Mouse (Mus musculus): ENCODE measurements around the gene Dmac2. TPM values are rescaled to one million over a fixed set of nuclear protein-coding genes. Genes with fewer than 3 reads are reported as not detected.

The Dmac2 gene
- polyA plus RNA-seq, 1 experiment from 2014 or later = 22.0 TPM

DNA sequence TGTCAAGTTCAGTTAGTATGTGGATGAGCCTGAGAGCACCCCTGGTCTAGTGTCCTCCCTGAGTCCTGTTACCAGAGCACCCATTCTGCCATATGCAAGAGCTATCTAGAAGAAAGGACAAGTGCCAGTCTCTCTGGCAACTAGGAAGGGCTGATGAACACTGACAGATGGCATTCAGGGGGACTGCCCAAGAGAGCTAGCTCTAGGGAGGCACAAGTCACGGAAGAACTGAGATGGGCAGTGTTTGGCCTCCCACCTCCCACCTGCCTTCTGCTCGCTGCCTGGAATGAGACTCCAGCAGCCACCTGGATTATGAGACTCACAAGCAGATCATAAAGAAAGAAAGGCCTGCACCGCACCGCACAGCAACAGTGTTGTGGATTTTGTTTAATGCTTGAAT is 20.5 kb downstream of the Dmac2 start:
- no peaks in the 10 kb centered on the region for H3K4me1 ChIP-seq (ENCODE audit: control insufficient read depth, insufficient read depth, low read length)
- ATAC-seq (ENCODE audit: low FRiP score) (no peak), DNase-seq (ENCODE audit: low spot score, missing footprints) (no peak)
- no peak overlapping the region for H3K9ac ChIP-seq (ENCODE audit: low read length)
- no peak overlapping the region for H3K4me3 ChIP-seq (ENCODE audit: low read depth, low read length)
- H3K9me3 ChIP-seq (ENCODE audit: control insufficient read depth, low read length) = no peaks in the 10 kb centered on the region
- no peaks in the 10 kb centered on the region for H3K27me3 ChIP-seq (ENCODE audit: control insufficient read depth, insufficient read depth, low read length)
- H3K4me2 ChIP-seq = no peak overlapping the region
- H3K27ac ChIP-seq (ENCODE audit: low read depth, low read length) = no peak overlapping the region
- no peaks in the 10 kb centered on the region for H3K36me3 ChIP-seq (ENCODE audit: control insufficient read depth, insufficient read depth, low read length)
- 88% methylated on average over 4 of the region's 4 CpGs for WGBS

DNA sequence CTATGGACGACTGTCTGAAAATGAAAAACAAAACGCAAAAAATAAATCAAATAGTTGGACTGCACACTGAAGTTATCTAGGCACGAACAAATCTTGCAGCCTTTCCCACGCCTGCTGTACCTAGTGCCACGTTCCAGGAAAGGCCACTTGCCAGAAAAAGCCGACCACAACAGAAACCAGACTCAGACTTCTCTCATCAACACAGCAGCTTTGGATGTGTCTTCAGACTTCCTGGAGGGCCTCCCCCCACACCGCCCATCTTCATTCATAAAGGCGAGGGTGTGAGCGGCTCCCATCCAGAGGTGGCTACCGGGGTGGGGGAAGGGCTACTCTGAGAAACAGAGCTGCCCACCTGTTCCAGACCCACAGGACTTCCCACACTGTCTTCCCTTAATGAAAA is 24.9 kb downstream of the Dmac2 start:
- Histone ChIP-seq H3K4me2 (no peak overlapping the region), H3K4me1 (ENCODE audit: control insufficient read depth, insufficient read depth, low read length) (no peaks in the 10 kb centered on the region), H3K9me3 (ENCODE audit: control insufficient read depth, low read length) (no peaks in the 10 kb centered on the region), H3K9ac (ENCODE audit: low read length) (no peak overlapping the region), H3K27ac (ENCODE audit: low read depth, low read length) (no peak overlapping the region), H3K27me3 (ENCODE audit: control insufficient read depth, insufficient read depth, low read length) (no peaks in the 10 kb centered on the region), H3K4me3 (ENCODE audit: low read depth, low read length) (no peak overlapping the region), H3K36me3 (ENCODE audit: control insufficient read depth, insufficient read depth, low read length) (no peaks in the 10 kb centered on the region)
- no peak for ATAC-seq (ENCODE audit: low FRiP score)
- WGBS = 86% methylated on average over 10 of the region's 10 CpGs
- peak; percentile 41 for DNase-seq (ENCODE audit: low spot score, missing footprints)

DNA sequence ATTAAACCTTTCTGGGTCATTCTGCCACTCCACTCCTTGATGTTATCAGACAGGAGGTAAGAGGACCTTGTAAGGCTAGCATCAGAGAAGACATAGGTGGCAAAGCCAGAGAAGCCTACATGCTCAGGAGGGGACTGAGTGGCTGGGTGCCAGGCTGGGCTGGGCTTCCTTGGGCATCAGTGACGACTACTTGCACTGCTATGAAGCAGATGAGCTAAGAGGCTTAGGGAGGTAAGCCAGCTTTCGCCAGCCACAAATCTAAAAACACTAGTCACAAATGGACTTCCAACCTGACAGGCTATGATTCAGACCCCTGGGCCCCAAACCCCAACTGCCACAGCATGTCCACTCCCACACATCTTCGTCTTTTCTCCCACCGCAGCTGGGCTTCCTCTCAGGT is 25.4 kb downstream of the Dmac2 start:
- Histone ChIP-seq H3K36me3 (ENCODE audit: control insufficient read depth, insufficient read depth, low read length) (no peaks in the 10 kb centered on the region), H3K9me3 (ENCODE audit: control insufficient read depth, low read length) (no peaks in the 10 kb centered on the region), H3K4me2 (no peak overlapping the region), H3K4me3 (ENCODE audit: low read depth, low read length) (no peak overlapping the region), H3K4me1 (ENCODE audit: control insufficient read depth, insufficient read depth, low read length) (no peaks in the 10 kb centered on the region), H3K27ac (ENCODE audit: low read depth, low read length) (no peak overlapping the region), H3K9ac (ENCODE audit: low read length) (no peak overlapping the region), H3K27me3 (ENCODE audit: control insufficient read depth, insufficient read depth, low read length) (no peaks in the 10 kb centered on the region)
- 70% methylated on average over 4 of the region's 4 CpGs for WGBS
- no peak for ATAC-seq (ENCODE audit: low FRiP score)
- DNase-seq (ENCODE audit: low spot score, missing footprints) = peak; percentile 67

DNA sequence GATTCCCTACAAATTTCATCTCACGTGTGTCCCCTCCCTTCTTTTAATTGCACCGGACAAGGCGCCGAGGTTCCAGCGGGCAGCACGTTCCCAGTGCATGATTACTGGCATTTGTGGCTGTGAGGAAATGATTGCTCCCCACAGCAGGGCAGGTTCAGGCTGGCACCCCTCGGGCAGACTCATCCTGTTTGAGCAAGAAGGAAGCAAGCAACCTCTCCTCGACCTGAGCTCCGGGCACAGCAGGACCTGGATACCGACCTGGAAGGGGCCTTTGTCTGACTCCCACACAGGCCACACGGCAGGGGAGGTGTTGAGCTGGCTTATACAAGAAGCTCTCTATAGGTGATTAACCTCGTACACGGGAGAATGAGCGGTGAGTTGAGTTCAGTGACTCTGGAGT is 25.9 kb downstream of the Dmac2 start:
- H3K4me3 ChIP-seq (ENCODE audit: low read depth, low read length) = no peak overlapping the region
- 45% methylated on average over 14 of the region's 14 CpGs for WGBS

DNA sequence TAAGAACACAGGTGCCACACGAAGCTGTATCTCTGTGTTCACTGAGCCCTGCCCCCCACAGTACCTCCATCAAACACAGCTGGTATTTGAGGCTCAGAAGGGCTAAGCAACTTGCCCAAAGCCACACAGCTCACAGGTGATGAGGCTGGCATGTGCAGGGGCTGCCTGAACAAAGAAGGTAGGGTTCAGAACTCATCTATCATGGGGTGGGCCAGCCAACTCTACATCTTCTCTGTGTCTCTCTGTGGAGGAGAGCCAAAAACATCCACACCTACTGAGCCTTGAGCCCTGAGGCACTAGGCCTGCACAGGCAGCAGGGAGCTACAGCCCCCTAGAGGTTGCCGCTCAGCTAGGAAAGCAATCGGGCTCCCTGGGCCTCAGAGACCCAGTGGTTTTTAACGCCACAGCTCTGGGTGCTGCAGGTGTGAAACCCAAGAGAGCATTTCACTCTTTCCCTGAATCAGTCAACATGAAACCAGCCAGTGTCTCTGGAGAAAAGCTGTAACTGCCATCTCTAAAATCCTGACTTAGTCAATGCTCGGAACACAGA is 28.4 kb downstream of the Dmac2 start:
- ATAC-seq (ENCODE audit: low FRiP score) (no peak), DNase-seq (ENCODE audit: low spot score, missing footprints) (peak; percentile 53)
- WGBS = 64% methylated on average over 5 of the region's 5 CpGs
- H3K4me1 ChIP-seq (ENCODE audit: control insufficient read depth, insufficient read depth, low read length) = no peaks in the 10 kb centered on the region
- H3K4me3 ChIP-seq (ENCODE audit: low read depth, low read length) = no peak overlapping the region
- H3K27me3 ChIP-seq (ENCODE audit: control insufficient read depth, insufficient read depth, low read length) = no peaks in the 10 kb centered on the region
- no peak overlapping the region for H3K9ac ChIP-seq (ENCODE audit: low read length)
- H3K9me3 ChIP-seq (ENCODE audit: control insufficient read depth, low read length) = no peaks in the 10 kb centered on the region
- no peak overlapping the region for H3K27ac ChIP-seq (ENCODE audit: low read depth, low read length)
- no peak overlapping the region for H3K4me2 ChIP-seq
- no peaks in the 10 kb centered on the region for H3K36me3 ChIP-seq (ENCODE audit: control insufficient read depth, insufficient read depth, low read length)

More for the DNA sequence above, 25.9 kb downstream of the Dmac2 start:
- H3K9me3 ChIP-seq (ENCODE audit: control insufficient read depth, low read length) = no peaks in the 10 kb centered on the region
- no peaks in the 10 kb centered on the region for H3K27me3 ChIP-seq (ENCODE audit: control insufficient read depth, insufficient read depth, low read length)
- no peak overlapping the region for H3K4me2 ChIP-seq
- ATAC-seq (ENCODE audit: low FRiP score) = no peak
- peak; percentile 2 for DNase-seq (ENCODE audit: low spot score, missing footprints)
- no peaks in the 10 kb centered on the region for H3K4me1 ChIP-seq (ENCODE audit: control insufficient read depth, insufficient read depth, low read length)
- H3K27ac ChIP-seq (ENCODE audit: low read depth, low read length) = no peak overlapping the region
- no peaks in the 10 kb centered on the region for H3K36me3 ChIP-seq (ENCODE audit: control insufficient read depth, insufficient read depth, low read length)
- H3K9ac ChIP-seq (ENCODE audit: low read length) = no peak overlapping the region

DNA sequence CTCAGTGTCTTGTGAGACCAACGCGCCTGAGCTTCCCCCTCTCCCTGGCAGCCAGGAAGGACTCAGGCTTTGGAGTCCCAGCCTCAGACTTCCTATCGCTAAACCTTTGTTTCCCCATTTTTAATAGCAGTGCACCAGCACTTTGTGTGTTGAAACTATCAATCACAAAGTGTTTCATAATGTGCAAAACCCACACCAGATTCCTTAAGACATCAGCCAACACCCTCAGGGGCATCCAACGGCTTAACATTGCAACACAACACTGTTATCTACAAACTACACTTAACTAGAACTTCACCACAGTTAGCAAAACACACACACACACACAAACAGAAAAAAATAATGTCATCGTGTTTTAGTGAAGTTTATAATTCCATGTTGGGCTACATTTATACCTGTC is 30.6 kb downstream of the Dmac2 start:
- H3K27ac ChIP-seq (ENCODE audit: low read depth, low read length) = no peak overlapping the region
- WGBS = 89% methylated on average over 5 of the region's 5 CpGs
- H3K4me2 ChIP-seq = no peak overlapping the region
- H3K9ac ChIP-seq (ENCODE audit: low read length) = no peak overlapping the region
- no peaks in the 10 kb centered on the region for H3K9me3 ChIP-seq (ENCODE audit: control insufficient read depth, low read length)
- no peaks in the 10 kb centered on the region for H3K36me3 ChIP-seq (ENCODE audit: control insufficient read depth, insufficient read depth, low read length)
- no peaks in the 10 kb centered on the region for H3K4me1 ChIP-seq (ENCODE audit: control insufficient read depth, insufficient read depth, low read length)
- H3K27me3 ChIP-seq (ENCODE audit: control insufficient read depth, insufficient read depth, low read length) = no peaks in the 10 kb centered on the region
- H3K4me3 ChIP-seq (ENCODE audit: low read depth, low read length) = no peak overlapping the region
- ATAC-seq (ENCODE audit: low FRiP score) (no peak), DNase-seq (ENCODE audit: low spot score, missing footprints) (no peak)

DNA sequence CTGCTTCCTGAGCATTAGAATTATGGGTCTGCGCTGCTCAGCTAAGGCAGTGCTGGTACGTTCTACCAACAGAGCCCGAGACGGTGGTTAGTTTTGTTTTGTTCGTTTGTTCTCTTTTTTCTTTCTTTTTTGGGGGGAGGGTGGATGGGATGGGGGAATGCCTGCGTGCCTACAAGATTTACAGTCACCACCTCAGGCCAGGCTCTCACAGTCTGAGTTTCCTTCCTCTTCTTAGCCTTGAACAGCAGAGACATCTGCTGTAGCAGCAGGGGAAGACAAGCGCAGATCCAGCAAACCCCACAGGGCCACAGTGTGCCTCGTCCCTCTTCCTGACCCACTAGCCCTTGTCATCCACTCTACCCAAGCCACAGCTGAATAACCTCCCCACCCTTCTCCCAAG is 32.1 kb downstream of the Dmac2 start:
- Histone ChIP-seq H3K4me3 (ENCODE audit: low read depth, low read length) (no peak overlapping the region), H3K27ac (ENCODE audit: low read depth, low read length) (no peak overlapping the region), H3K27me3 (ENCODE audit: control insufficient read depth, insufficient read depth, low read length) (no peaks in the 10 kb centered on the region), H3K9ac (ENCODE audit: low read length) (no peak overlapping the region), H3K4me2 (no peak overlapping the region), H3K9me3 (ENCODE audit: control insufficient read depth, low read length) (no peaks in the 10 kb centered on the region), H3K36me3 (ENCODE audit: control insufficient read depth, insufficient read depth, low read length) (no peaks in the 10 kb centered on the region), H3K4me1 (ENCODE audit: control insufficient read depth, insufficient read depth, low read length) (no peaks in the 10 kb centered on the region)
- DNase-seq (ENCODE audit: low spot score, missing footprints) (peak; percentile 47), ATAC-seq (ENCODE audit: low FRiP score) (no peak)
- 91% methylated on average over 8 of the region's 8 CpGs for WGBS

DNA sequence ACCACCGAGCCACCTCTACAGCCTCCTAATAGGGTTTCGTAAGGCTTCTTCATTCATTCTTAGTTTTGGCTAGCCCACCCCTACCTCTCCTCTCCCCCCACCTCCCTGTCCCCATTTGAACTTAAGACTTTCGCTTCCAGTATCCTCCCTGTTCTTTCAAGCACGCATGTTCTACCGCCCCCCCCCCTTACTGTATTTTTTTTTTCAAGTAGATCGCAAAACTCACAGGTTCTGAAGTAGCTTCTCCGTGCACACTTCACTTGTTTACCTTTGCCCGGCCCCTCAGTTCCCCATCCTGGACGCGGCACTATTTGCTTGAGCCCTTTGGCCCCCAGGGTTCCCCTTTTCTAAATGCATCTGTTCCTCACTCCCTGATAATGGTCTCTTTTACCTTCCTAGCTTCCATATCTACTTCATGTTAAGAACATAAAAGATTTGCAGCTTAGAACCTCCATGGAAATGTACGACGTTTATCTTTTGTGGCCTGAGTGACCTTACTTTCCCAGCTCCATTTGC is 33.1 kb downstream of the Dmac2 start:
- Histone ChIP-seq H3K4me1 (ENCODE audit: control insufficient read depth, insufficient read depth, low read length) (peaks cover under 1% of the 10 kb centered on the region; the same call in 1 of the 2 replicates), H3K4me2 (no peak overlapping the region), H3K9ac (ENCODE audit: low read length) (no peak overlapping the region), H3K27ac (ENCODE audit: low read depth, low read length) (no peak overlapping the region), H3K4me3 (ENCODE audit: low read depth, low read length) (no peak overlapping the region), H3K9me3 (ENCODE audit: control insufficient read depth, low read length) (no peaks in the 10 kb centered on the region), H3K36me3 (ENCODE audit: control insufficient read depth, insufficient read depth, low read length) (no peaks in the 10 kb centered on the region), H3K27me3 (ENCODE audit: control insufficient read depth, insufficient read depth, low read length) (no peaks in the 10 kb centered on the region)
- ATAC-seq (ENCODE audit: low FRiP score) = no peak
- DNase-seq (ENCODE audit: low spot score, missing footprints) = peak; percentile 35
- 92% methylated on average over 12 of the region's 12 CpGs for WGBS

DNA sequence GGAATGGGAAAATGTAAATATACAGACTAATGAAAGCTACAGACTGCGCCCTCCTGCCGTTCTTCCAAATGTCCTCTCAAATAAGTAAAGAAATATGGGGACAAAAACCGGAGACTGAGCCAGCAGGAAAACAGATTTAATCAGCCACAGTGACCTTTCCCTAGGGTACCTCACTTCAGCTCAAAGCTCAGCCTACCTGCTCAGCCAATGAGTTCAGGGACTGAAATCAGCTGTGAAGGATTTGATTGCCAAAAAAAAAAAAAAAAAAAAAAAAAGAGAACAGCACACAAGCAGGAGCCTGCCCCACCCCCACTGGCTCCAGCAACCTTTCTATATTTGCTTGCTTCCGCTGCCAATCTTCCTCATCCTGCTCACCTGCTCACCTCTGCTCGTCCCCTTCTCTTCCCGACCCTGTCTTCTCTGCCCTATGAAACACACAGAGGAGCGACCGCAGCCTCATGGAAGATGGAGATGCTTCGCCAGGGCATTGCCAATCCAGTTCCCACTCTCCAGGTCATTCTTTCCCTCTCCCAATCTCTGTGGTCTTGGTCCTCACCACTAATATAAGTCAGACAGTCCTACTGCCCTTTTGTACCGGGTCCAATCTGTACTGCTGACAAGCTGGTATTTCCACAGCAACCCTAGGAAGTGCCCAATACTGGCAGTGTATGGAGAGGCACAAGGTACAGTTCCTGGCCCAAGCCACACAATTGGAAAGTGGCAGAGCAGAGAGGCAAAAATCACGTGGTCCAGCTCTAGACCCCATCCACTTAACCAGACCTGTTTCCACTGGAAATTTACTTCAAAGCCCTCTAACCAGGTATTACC is 36.6 kb downstream of the Dmac2 start:
- no peak overlapping the region for H3K27ac ChIP-seq (ENCODE audit: low read depth, low read length)
- 77% methylated on average over 11 of the region's 11 CpGs for WGBS
- H3K27me3 ChIP-seq (ENCODE audit: control insufficient read depth, insufficient read depth, low read length) = no peaks in the 10 kb centered on the region
- H3K36me3 ChIP-seq (ENCODE audit: control insufficient read depth, insufficient read depth, low read length) = no peaks in the 10 kb centered on the region
- H3K9ac ChIP-seq (ENCODE audit: low read length) = no peak overlapping the region
- H3K4me2 ChIP-seq = no peak overlapping the region
- peaks cover 6% of the 10 kb centered on the region for H3K4me1 ChIP-seq (ENCODE audit: control insufficient read depth, insufficient read depth, low read length)
- H3K4me3 ChIP-seq (ENCODE audit: low read depth, low read length) = no peak overlapping the region
- DNase-seq (ENCODE audit: low spot score, missing footprints) (peak; percentile 82), ATAC-seq (ENCODE audit: low FRiP score) (no peak)
- no peaks in the 10 kb centered on the region for H3K9me3 ChIP-seq (ENCODE audit: control insufficient read depth, low read length)

Measured in midbrain, embryonic 11.5 days (tissue).